Mouse (Mus musculus) CH12.LX (cell line): ENCODE measurements around the gene Usp18. TPM values are rescaled to one million over a fixed set of nuclear protein-coding genes. Genes with fewer than 3 reads are reported as not detected.

Experiments used
- DNase-seq: peaks from one replicate; pipeline ENCODE4 v3.0.0-alpha.2; 2013; ENCODE audit errors: extremely low read depth
- H3K27ac ChIP-seq: 2 replicates; pipeline ENCODE4 v1.5.1; 2012; ENCODE audit warnings: low read depth, mild to moderate bottlenecking, control low read depth, moderate library complexity; ENCODE audit not compliant: insufficient read depth
- H3K27me3 ChIP-seq: replicated peaks from 2 replicates; pipeline ENCODE3; 2012; ENCODE audit warnings: inconsistent platforms
- H3K36me3 ChIP-seq, 2 experiments: replicated peaks in 1 of 2; 2 replicates each; pipeline versions ENCODE3 to v1.6.1; 2012; ENCODE audit warnings: inconsistent platforms in 1 of 2, low read length in 1 of 2, mild to moderate bottlenecking in 1 of 2, mixed read lengths in 1 of 2, moderate library complexity in 1 of 2; ENCODE audit not compliant: control insufficient read depth in 1 of 2, insufficient read depth in 1 of 2
- H3K4me1 ChIP-seq, 2 experiments: 2 replicates each; pipeline ENCODE4 v1.6.1; 2012; ENCODE audit warnings: inconsistent platforms in 1 of 2, moderate library complexity in 1 of 2; ENCODE audit not compliant: insufficient read depth in 2 of 2, control insufficient read depth in 1 of 2
- H3K4me2 ChIP-seq: 2 replicates; pipeline ENCODE4 v1.6.1; 2012; ENCODE audit warnings: low read depth, mild to moderate bottlenecking, control low read depth; ENCODE audit not compliant: poor library complexity, insufficient read depth, severe bottlenecking
- H3K4me3 ChIP-seq, 3 experiments: fragments of 150-350 bp in 1 of 3; sonication (generic) in 1 of 3; replicated peaks in 1 of 3; 2 replicates each; pipeline versions ENCODE3 to v1.5.1; 2011 to 2012; ENCODE audit warnings: low read depth in 2 of 3, low read length in 2 of 3, mild to moderate bottlenecking in 2 of 3, moderate library complexity in 2 of 3, control low read depth in 1 of 3, improper control_type of control experiment in 1 of 3, inconsistent platforms in 1 of 3, mixed read lengths in 1 of 3; ENCODE audit not compliant: poor library complexity in 1 of 3
- H3K79me2 ChIP-seq: replicated peaks from 2 replicates; pipeline ENCODE4 v1.6.1; 2012; ENCODE audit warnings: mild to moderate bottlenecking, moderate library complexity; ENCODE audit not compliant: control insufficient read depth, poor library complexity, insufficient read depth, severe bottlenecking; ENCODE audit errors: extremely low read depth
- H3K9ac ChIP-seq: 2 replicates; pipeline ENCODE4 v1.6.1; 2012; ENCODE audit warnings: low read depth, mild to moderate bottlenecking, control low read depth, moderate library complexity; ENCODE audit not compliant: insufficient read depth
- H3K9me3 ChIP-seq: replicated peaks from 2 replicates; pipeline ENCODE3; 2012; ENCODE audit warnings: low read length, inconsistent platforms, mixed read lengths
- CHD2 ChIP-seq: IDR thresholded peaks from 2 replicates; pipeline ENCODE4 v1.6.1; 2011; ENCODE audit warnings: low read length, improper control_type of control experiment
- EP300 ChIP-seq: IDR thresholded peaks from 2 replicates; pipeline ENCODE4 v1.6.1; 2011; ENCODE audit warnings: low read length, improper control_type of control experiment
- ETS1 ChIP-seq: conservative IDR thresholded peaks from 2 replicates; pipeline ENCODE4 v1.6.1; 2012; ENCODE audit warnings: low read depth, mild to moderate bottlenecking, inconsistent platforms, low read length, improper control_type of control experiment, moderate library complexity
- HCFC1 ChIP-seq: IDR thresholded peaks from 2 replicates; pipeline ENCODE4 v1.6.1; 2012; ENCODE audit warnings: low read depth, mild to moderate bottlenecking, inconsistent platforms, low read length, improper control_type of control experiment
- IRF4 ChIP-seq: IDR thresholded peaks from 2 replicates; pipeline ENCODE4 v1.6.1; 2014; ENCODE audit warnings: low read depth, mild to moderate bottlenecking, inconsistent platforms, low read length, improper control_type of control experiment
- JUN ChIP-seq: IDR thresholded peaks from 2 replicates; pipeline ENCODE4 v1.6.1; 2011; ENCODE audit warnings: low read depth, mild to moderate bottlenecking, low read length, improper control_type of control experiment, moderate library complexity; ENCODE audit not compliant: insufficient read depth
- MAZ ChIP-seq: IDR thresholded peaks from 2 replicates; pipeline ENCODE4 v1.6.1; 2012; ENCODE audit warnings: low read depth, mild to moderate bottlenecking, inconsistent platforms, low read length, improper control_type of control experiment, moderate library complexity
- MXI1 ChIP-seq: IDR thresholded peaks from 2 replicates; pipeline ENCODE4 v1.6.1; 2011; ENCODE audit warnings: mild to moderate bottlenecking, low read depth, low read length, improper control_type of control experiment
- NRF1 ChIP-seq: IDR thresholded peaks from 2 replicates; pipeline ENCODE4 v1.6.1; 2014; ENCODE audit warnings: low read depth, mild to moderate bottlenecking, inconsistent platforms, low read length, improper control_type of control experiment, moderate library complexity
- PAX5 ChIP-seq: IDR thresholded peaks from 2 replicates; pipeline ENCODE4 v1.6.1; 2012; ENCODE audit warnings: low read length, inconsistent platforms, mixed read lengths
- POLR2A ChIP-seq: IDR thresholded peaks from 2 replicates; pipeline ENCODE4 v1.6.1; 2011; ENCODE audit warnings: low read depth, mild to moderate bottlenecking, improper control_type of control experiment, low read length
- POLR2AphosphoS2 ChIP-seq: IDR thresholded peaks from 2 replicates; pipeline ENCODE4 v1.6.1; 2011; ENCODE audit warnings: low read depth, low read length, improper control_type of control experiment
- RCOR1 ChIP-seq: conservative IDR thresholded peaks from 2 replicates; pipeline ENCODE4 v1.6.1; 2012; ENCODE audit warnings: low read depth, mild to moderate bottlenecking, inconsistent platforms, low read length, improper control_type of control experiment
- TBP ChIP-seq: conservative IDR thresholded peaks from 2 replicates; pipeline ENCODE4 v1.6.1; 2011; ENCODE audit warnings: low read depth, low read length, improper control_type of control experiment
- USF2 ChIP-seq: conservative IDR thresholded peaks from 2 replicates; pipeline ENCODE4 v1.6.1; 2011; ENCODE audit warnings: low read depth, low read length, improper control_type of control experiment
- ZC3H11A ChIP-seq: IDR thresholded peaks from 2 replicates; pipeline ENCODE4 v1.6.1; 2012; ENCODE audit warnings: low read depth, mild to moderate bottlenecking, inconsistent platforms, low read length, improper control_type of control experiment
- ZKSCAN1 ChIP-seq: IDR thresholded peaks from 2 replicates; pipeline ENCODE4 v1.6.1; 2012; ENCODE audit warnings: low read depth, inconsistent platforms, low read length, improper control_type of control experiment, borderline replicate concordance
- dilution Hi-C: fragments of 300-500 bp; cut with MboI; formaldehyde crosslinking; loops from 2 replicates; pipeline ENCODE4 v1.14.3; 2020; ENCODE audit warnings: low sequenced_read_pairs; ENCODE audit not compliant: extremely low pct_unique_long_range_greater_than_20kb, extremely low pct_ligation_motif_present
- in situ Hi-C: fragments of 300-500 bp; cut with MboI; formaldehyde crosslinking; loops from 3 replicates; pipeline ENCODE4 v1.14.3; 2019; ENCODE audit warnings: low sequenced_read_pairs, low pct_ligation_motif_present, low pct_unique_long_range_greater_than_20kb, mixed read lengths
- polyA plus RNA-seq: library from polyadenylated mRNA; unstranded; fragments of >175 nt; gene quantifications from 2 replicates; pipeline ENCODE4 v1.2.1, GENCODE M21; 2012; ENCODE audit warnings: low read depth; ENCODE audit not compliant: insufficient read length
- total RNA-seq, 2 experiments: library from RNA; depleted of rRNA; stranded (reverse); fragments of 300-350 nt in 1 of 2; fragments of >200 nt in 1 of 2; gene quantifications; 2 replicates each; pipeline ENCODE4 v1.2.3; 2012 to 2014

Gene Usp18
- total and polyA plus RNA-seq, 3 experiments, result 0.36 to 1.5 (median 1.3) TPM

GRCm38 (mm10) chr6:121215336-121215735 is 30.4 kb upstream of the Usp18 start:
- Histone ChIP-seq H3K4me1 (peaks cover 4 to 5% of the 10 kb centered on the region in 2 experiments; a peak in 3 of 4 replicates), H3K9ac (no peak overlapping the region), H3K4me3 (no peak overlapping the region), H3K36me3 (no peaks in the 10 kb centered on the region), H3K27me3 (no peaks in the 10 kb centered on the region), H3K79me2 (no peaks in the 10 kb centered on the region), H3K4me2 (no peak overlapping the region), H3K27ac (no peak overlapping the region), H3K9me3 (peaks cover 6% of the 10 kb centered on the region)
- DNase-seq, result no peak
- dilution Hi-C loops, result no loop called here
- in situ Hi-C loops, result no loop called here
- TF ChIP-seq IRF4 (no peak), MAZ (no peak), POLR2A (no peak), CHD2 (no peak)

DNA sequence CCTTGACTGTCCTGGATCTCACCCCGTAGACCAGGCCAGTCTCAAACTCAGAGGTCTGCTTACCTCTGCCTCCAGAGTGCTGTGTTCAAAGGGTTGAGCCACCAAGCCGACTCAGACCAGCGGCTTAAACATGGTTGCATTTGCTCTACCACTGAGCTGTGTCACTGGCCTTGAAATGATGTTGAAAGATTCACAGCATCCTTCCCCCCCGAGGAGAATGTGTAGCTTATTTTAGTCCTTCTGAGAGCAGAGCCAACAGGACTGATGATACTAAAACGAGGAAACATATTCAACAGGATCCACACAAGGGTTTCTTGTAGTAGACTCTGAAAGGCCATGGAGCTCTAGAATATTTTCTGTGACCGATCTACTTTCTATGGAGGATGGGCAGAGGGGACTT is 29.8 kb upstream of the Usp18 start:
- Histone ChIP-seq H3K4me2 (no peak overlapping the region), H3K4me3 (no peak overlapping the region), H3K9me3 (peaks cover 6% of the 10 kb centered on the region), H3K4me1 (peaks cover 2 to 4% of the 10 kb centered on the region in 2 experiments; a peak in 3 of 4 replicates), H3K27ac (no peak overlapping the region), H3K36me3 (no peaks in the 10 kb centered on the region), H3K79me2 (no peaks in the 10 kb centered on the region), H3K27me3 (no peaks in the 10 kb centered on the region), H3K9ac (no peak overlapping the region)
- TF ChIP-seq POLR2AphosphoS2, result no peak
- TF ChIP-seq EP300, result no peak
- no peak for TF ChIP-seq MXI1
- TF ChIP-seq CHD2, result no peak
- no peak for TF ChIP-seq PAX5
- no peak for TF ChIP-seq ZKSCAN1
- TF ChIP-seq NRF1, result no peak
- TF ChIP-seq TBP, result no peak
- TF ChIP-seq JUN, result no peak
- no peak for TF ChIP-seq USF2
- dilution Hi-C loops, result no loop called here
- in situ Hi-C loops, result no loop called here
- no peak for DNase-seq

GRCm38 (mm10) chr6:121216589-121217255 is 29.0 kb upstream of the Usp18 start:
- in situ Hi-C loops, result no loop called here
- Histone ChIP-seq H3K27me3 (no peaks in the 10 kb centered on the region), H3K36me3 (no peaks in the 10 kb centered on the region), H3K9ac (no peak overlapping the region), H3K27ac (no peak overlapping the region), H3K4me3 (no peak overlapping the region)
- TF ChIP-seq RCOR1 (no peak), JUN (no peak), HCFC1 (no peak), ETS1 (no peak), IRF4 (no peak), ZC3H11A (no peak)
- TF ChIP-seq, all 38 proteins: peak for 0
- DNase-seq, result no peak
- H3K4me2 ChIP-seq, result no peak overlapping the region
- H3K9me3 ChIP-seq, result peaks cover 6% of the 10 kb centered on the region
- H3K4me1 ChIP-seq, result peaks cover 2 to 4% of the 10 kb centered on the region in 2 experiments; a peak in 3 of 4 replicates
- dilution Hi-C loops, result no loop called here
- no peaks in the 10 kb centered on the region for H3K79me2 ChIP-seq
